Mouse (Mus musculus) neural tube, embryonic 12.5 days (tissue): ENCODE results near the gene Nin. TPM values are rescaled to one million over a fixed set of nuclear protein-coding genes. Genes with fewer than 3 reads are reported as not detected.

ENCODE experiments used
- ATAC-seq: fragments of 200-750 bp; cut with Nextera tagmentation; 2 replicates; pipeline ENCODE4 v1.8.0; 2017; ENCODE audit warnings: low read depth, mild to moderate bottlenecking, moderate TSS enrichment, moderate library complexity; ENCODE audit not compliant: low FRiP score
- H3K27ac ChIP-seq: fragments of 300-500 bp; sonication (generic); 2 replicates; pipeline ENCODE4 v1.5.1; 2016
- H3K27me3 ChIP-seq: fragments of 300-500 bp; sonication (generic); replicated peaks from 2 replicates; pipeline ENCODE4 v1.6.1; 2016; ENCODE audit warnings: mild to moderate bottlenecking
- H3K36me3 ChIP-seq: fragments of 300-500 bp; sonication (generic); 2 replicates; pipeline ENCODE4 v1.6.1; 2016; ENCODE audit warnings: mild to moderate bottlenecking
- H3K4me1 ChIP-seq: fragments of 300-500 bp; sonication (generic); 2 replicates; pipeline ENCODE4 v1.6.1; 2016
- H3K4me2 ChIP-seq: fragments of 300-500 bp; sonication (generic); replicated peaks from 2 replicates; pipeline ENCODE4 v1.6.1; 2016; ENCODE audit warnings: mild to moderate bottlenecking
- H3K4me3 ChIP-seq: fragments of 300-500 bp; sonication (generic); 2 replicates; pipeline ENCODE4 v1.5.1; 2016
- H3K9ac ChIP-seq: fragments of 300-500 bp; sonication (generic); 2 replicates; pipeline ENCODE4 v1.6.1; 2016; ENCODE audit warnings: mild to moderate bottlenecking
- H3K9me3 ChIP-seq: fragments of 300-500 bp; sonication (generic); 2 replicates; pipeline ENCODE4 v1.6.1; 2016; ENCODE audit warnings: mild to moderate bottlenecking
- WGBS: fragments of 180-500 bp; shearing (Covaris S2); methylation state at CpG from one replicate; pipeline ENCODE4 v1.1.7; 2016; 5-methylcytosine and 5-hydroxymethylcytosine counted together
- polyA plus RNA-seq: library from polyadenylated mRNA; unstranded; fragments of >200 nt; fragmentation: Nextera tagmentation; extraction: Ambion mirVana; gene quantifications from 2 replicates; pipeline ENCODE4 v1.2.1, GENCODE M21; 2016

Nin gene
- polyA plus RNA-seq, 1 experiment from 2014 or later, result 18.9 TPM

DNA sequence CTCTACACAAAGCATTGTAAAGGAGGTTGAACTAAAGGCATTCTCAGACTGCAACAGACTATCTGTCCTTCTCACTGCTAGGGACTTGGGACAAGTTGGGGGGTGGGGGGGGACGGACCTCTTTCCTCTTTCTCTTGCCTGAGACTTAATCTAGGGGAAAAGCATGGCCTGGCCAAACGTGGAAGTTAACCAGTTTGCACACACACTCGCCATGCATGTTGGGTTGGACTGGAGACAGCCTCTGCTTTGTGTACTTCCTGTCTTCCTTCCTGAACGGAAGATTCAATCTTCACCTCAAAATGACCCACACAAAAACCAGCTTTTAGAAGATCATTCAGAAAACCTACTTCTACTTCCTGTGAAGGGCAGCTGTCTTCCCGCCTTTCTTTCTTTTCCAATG, 11.7 kb downstream of the Nin start:
- Histone ChIP-seq H3K4me2 (no peak overlapping the region), H3K9me3 (no peaks in the 10 kb centered on the region), H3K4me1 (peaks cover 28% of the 10 kb centered on the region), H3K27me3 (no peaks in the 10 kb centered on the region), H3K9ac (no peak overlapping the region), H3K36me3 (peaks cover 9% of the 10 kb centered on the region; the same call in 1 of the 2 replicates), H3K4me3 (no peak overlapping the region), H3K27ac (no peak overlapping the region)
- WGBS, result 88% methylated on average over 5 of the region's 5 CpGs
- ATAC-seq, result no peak

DNA sequence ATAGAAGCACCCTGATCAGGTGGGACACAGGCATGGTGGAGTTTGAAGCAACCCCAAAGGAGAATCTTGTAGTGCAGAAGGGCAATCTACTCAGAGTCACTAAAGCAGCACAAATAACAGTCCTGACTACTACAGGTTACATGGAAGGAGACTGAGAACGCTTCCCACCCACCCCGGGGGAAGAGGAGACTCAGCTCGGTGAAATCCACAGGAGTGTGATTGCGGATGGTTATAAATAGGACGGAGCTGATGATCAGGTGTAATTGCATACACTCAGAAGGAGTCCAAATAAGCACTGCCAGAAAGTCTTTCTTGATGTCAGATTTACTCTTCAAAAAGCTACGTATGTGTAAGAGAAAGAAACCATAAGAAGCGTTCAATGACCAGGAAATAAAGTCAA, 15.6 kb downstream of the Nin start:
- ATAC-seq, result no peak
- 81% methylated on average over 7 of the region's 7 CpGs for WGBS
- peaks cover 20% of the 10 kb centered on the region for H3K4me1 ChIP-seq
- H3K9me3 ChIP-seq, result no peaks in the 10 kb centered on the region
- no peak overlapping the region for H3K4me3 ChIP-seq
- H3K4me2 ChIP-seq, result no peak overlapping the region
- no peaks in the 10 kb centered on the region for H3K27me3 ChIP-seq
- H3K27ac ChIP-seq, result no peak overlapping the region
- H3K9ac ChIP-seq, result no peak overlapping the region
- H3K36me3 ChIP-seq, result peaks cover 9% of the 10 kb centered on the region; the same call in 1 of the 2 replicates

DNA sequence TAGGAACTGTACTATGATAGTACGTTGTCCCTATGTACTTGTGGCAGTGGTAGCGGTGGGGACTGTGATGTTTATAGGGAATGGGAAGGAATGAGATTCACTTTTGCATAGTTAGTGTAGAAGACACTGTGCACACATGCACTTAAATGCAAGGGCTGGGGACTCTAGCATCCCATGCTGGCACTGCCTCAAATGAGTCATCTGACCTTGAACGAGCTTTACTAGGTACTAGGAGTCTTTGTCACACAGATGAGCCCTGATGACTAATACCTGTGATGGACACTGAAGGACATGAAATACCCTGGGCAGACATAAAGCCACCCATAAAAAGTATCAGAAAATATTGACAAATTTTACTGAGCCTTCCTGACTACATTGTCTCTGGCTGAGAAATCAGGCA, 16.2 kb downstream of the Nin start:
- Histone ChIP-seq H3K27me3 (no peaks in the 10 kb centered on the region), H3K9me3 (no peaks in the 10 kb centered on the region), H3K4me1 (peaks cover 20% of the 10 kb centered on the region), H3K36me3 (peaks cover 6% of the 10 kb centered on the region; the same call in 1 of the 2 replicates), H3K27ac (no peak overlapping the region), H3K4me2 (no peak overlapping the region), H3K9ac (no peak overlapping the region), H3K4me3 (no peak overlapping the region)
- 88% methylated on average over 3 of the region's 3 CpGs for WGBS
- ATAC-seq, result no peak

DNA sequence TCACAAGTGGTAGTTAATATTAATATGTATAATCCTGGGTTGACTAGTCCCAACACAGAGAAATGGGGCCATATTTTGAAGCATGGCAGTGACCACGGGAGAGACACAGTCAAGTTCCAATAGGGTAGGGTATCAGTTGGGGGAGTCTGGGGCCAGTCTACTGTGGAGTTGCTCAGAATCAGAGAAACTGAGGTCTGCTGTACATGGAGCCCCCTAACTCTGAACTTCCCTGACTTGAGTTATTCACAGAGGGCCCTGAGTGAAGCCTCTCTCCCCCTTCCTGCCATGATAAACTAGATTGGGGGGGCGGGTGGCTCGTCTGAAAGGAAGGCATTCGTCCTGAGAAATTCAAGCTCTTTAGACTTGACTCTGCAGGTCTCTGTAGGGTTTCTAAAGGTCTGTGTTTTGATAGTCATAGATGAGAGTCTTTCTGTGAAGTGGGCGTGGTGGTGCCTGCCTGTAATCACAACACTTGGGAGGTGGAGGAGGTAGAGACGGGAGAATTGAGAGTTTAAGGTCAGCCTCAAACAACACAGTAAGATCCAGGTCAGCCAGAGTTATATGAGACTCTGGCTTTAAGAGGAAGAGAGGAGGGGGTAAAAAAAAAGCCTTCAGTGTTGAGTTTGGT, 20.1 kb downstream of the Nin start:
- no peak for ATAC-seq
- Histone ChIP-seq H3K9ac (no peak overlapping the region), H3K27me3 (no peaks in the 10 kb centered on the region), H3K9me3 (no peaks in the 10 kb centered on the region), H3K4me1 (peaks cover 20% of the 10 kb centered on the region), H3K27ac (no peak overlapping the region), H3K4me2 (no peak overlapping the region), H3K4me3 (no peak overlapping the region), H3K36me3 (no peaks in the 10 kb centered on the region)
- WGBS, result 72% methylated on average over 6 of the region's 6 CpGs

DNA sequence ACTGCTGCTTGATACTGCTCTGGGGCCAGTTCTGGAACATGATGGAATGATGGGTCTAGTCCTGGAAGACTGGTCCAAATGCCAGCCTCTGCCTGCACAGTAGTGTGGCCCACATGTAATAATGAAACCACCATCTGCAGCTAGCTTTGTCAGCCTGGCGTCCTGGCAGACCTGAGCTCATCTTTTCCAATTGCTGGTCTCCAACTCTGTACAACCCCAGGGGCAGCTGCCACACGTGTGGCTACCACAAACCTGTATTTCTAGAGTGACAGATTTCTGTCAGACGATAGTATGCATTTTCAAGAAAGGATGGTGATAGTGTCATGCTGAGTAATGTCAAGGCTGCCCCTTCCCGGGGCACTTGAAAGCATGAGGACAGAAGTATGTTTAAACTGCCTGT, 25.2 kb downstream of the Nin start:
- Histone ChIP-seq H3K9ac (no peak overlapping the region), H3K9me3 (0 out of 2 replicates have a peak, but pooled peaks cover 3% of the 10 kb centered on the region), H3K27me3 (no peaks in the 10 kb centered on the region), H3K4me2 (no peak overlapping the region), H3K27ac (no peak overlapping the region), H3K4me1 (no peaks in the 10 kb centered on the region), H3K36me3 (peaks cover 4% of the 10 kb centered on the region; the same call in 1 of the 2 replicates), H3K4me3 (no peak overlapping the region)
- 89% methylated on average over 4 of the region's 4 CpGs for WGBS
- no peak for ATAC-seq

DNA sequence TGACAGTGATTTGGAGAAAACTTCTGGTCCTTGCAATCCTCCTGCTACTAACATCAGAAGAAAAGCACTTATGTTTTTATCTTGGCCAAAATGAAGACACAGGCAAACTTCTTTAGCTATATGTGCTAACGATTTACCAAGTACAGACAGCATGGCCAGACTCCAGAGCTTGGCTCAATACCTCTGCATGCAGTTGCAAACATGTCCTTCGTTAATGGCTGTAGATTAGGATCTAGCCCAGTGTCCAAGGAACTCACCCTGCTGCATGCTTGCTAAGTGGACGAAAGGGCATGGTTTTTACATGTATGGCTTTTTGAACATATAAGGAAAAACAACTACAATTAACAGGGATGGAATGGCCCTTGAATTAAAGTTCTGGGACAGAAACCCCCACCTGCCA, 28.2 kb downstream of the Nin start:
- ATAC-seq, result no peak
- Histone ChIP-seq H3K4me1 (no peaks in the 10 kb centered on the region), H3K36me3 (peaks cover 4% of the 10 kb centered on the region; the same call in 1 of the 2 replicates), H3K27ac (no peak overlapping the region), H3K9ac (no peak overlapping the region), H3K4me3 (no peak overlapping the region), H3K9me3 (0 out of 2 replicates have a peak, but pooled peaks cover 3% of the 10 kb centered on the region), H3K27me3 (no peaks in the 10 kb centered on the region), H3K4me2 (no peak overlapping the region)
- WGBS, result 91% methylated on average over 3 of the region's 3 CpGs

DNA sequence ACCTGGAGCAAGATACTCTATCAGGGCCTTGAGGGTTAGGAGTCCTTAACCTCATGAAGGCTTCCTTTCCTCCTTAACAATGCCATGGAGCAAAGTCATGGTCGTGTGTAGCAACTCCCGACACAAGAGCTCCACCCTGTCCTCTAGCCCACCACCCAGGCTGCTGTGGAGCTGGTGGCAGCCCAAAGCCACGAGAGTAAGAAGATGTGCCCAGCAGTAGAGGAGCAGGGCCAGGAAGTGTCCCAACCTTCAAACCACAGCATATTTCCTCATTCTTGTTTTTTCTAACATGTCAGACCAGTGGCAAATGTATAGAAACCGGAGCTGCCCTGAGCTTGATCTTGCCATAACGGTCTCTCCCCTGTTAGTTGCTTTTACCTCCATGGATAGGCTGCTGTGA, 29.3 kb downstream of the Nin start:
- Histone ChIP-seq H3K9ac (no peak overlapping the region), H3K36me3 (peaks cover 4% of the 10 kb centered on the region; the same call in 1 of the 2 replicates), H3K4me3 (no peak overlapping the region), H3K9me3 (0 out of 2 replicates have a peak, but pooled peaks cover 3% of the 10 kb centered on the region), H3K4me2 (no peak overlapping the region), H3K27ac (no peak overlapping the region), H3K4me1 (no peaks in the 10 kb centered on the region), H3K27me3 (no peaks in the 10 kb centered on the region)
- ATAC-seq, result no peak
- 91% methylated on average over 5 of the region's 5 CpGs for WGBS

DNA sequence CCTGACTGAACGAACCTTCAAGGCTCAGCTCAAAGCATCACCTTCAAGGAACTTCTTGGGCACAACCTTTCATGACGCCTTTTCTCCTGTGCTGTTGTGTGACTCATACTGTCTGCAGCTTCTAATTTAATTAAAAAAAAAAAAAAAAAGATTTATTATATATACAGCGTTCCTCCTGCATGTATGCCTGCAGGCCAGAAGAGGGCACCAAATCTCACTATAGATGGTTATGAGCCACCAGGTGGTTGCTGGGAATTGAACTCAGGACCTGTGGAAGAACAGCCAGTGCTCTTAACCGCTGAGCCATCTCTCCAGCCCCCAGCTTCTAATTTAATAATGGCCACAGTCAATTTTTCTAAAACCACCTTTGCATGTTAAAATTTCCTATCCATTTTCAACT, 29.8 kb downstream of the Nin start:
- Histone ChIP-seq H3K36me3 (peaks cover 4% of the 10 kb centered on the region; the same call in 1 of the 2 replicates), H3K4me1 (no peaks in the 10 kb centered on the region), H3K27ac (no peak overlapping the region), H3K4me2 (no peak overlapping the region), H3K4me3 (no peak overlapping the region), H3K27me3 (no peaks in the 10 kb centered on the region), H3K9ac (no peak overlapping the region), H3K9me3 (0 out of 2 replicates have a peak, but pooled peaks cover 3% of the 10 kb centered on the region)
- ATAC-seq, result no peak
- 97% methylated on average over 4 of the region's 4 CpGs for WGBS

DNA sequence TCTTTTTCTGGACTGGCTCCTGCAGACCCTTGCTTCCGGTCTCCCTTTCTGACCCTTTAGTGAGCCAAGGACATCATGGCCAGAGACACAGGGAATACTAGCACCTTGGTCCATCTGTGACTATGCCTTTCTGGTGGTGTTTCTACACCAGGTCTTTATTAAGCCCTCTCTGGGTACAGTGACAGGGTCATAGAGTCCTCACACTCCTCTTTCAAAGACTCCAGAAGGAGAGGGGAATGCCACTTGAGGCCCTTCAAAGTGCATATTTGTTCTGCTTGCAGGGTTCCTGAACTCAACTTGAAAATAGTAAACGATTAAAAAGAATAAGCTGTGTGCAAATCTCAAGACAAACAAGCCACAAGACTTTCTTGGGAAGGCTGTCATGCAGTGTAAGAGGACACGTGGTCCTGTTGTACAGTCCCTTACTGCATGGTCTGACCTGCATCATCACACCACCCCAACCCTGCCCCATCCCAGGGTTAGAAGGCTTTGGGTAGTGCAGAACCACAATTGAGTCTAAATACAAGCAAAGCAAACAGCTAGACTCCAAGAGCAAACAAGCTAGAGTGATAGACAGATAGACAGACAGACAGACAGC, 30.5 kb downstream of the Nin start:
- Histone ChIP-seq H3K4me2 (no peak overlapping the region), H3K27ac (no peak overlapping the region), H3K36me3 (peaks cover 4% of the 10 kb centered on the region; the same call in 1 of the 2 replicates), H3K4me3 (no peak overlapping the region), H3K4me1 (no peaks in the 10 kb centered on the region), H3K27me3 (no peaks in the 10 kb centered on the region), H3K9ac (no peak overlapping the region), H3K9me3 (0 out of 2 replicates have a peak, but pooled peaks cover 3% of the 10 kb centered on the region)
- 92% methylated on average over 3 of the region's 3 CpGs for WGBS
- ATAC-seq, result no peak

DNA sequence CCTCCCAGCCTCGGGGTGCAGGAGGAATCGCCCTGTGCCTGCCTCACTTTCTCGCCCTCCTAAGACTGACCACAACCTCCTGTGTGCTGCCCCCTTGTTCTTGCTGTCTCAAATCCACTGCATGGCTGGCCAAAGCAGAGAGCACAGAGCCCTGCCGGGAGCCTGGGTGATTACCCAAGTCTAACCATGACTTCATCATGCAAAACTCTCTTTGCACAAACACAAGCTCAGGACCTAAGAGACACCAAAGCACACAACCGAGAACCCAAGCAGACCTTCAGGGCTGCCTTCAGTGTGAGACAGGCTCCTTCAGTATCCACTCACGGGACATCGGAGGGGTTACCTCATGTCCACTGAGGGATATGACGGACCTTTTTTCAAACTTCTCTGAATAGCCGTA, 31.0 kb downstream of the Nin start:
- H3K27ac ChIP-seq, result no peak overlapping the region
- H3K9me3 ChIP-seq, result 0 out of 2 replicates have a peak, but pooled peaks cover 3% of the 10 kb centered on the region
- no peak overlapping the region for H3K9ac ChIP-seq
- no peaks in the 10 kb centered on the region for H3K27me3 ChIP-seq
- 90% methylated on average over 9 of the region's 9 CpGs for WGBS
- H3K4me3 ChIP-seq, result no peak overlapping the region
- H3K4me2 ChIP-seq, result no peak overlapping the region
- ATAC-seq, result no peak
- H3K36me3 ChIP-seq, result peaks cover 4% of the 10 kb centered on the region; the same call in 1 of the 2 replicates
- H3K4me1 ChIP-seq, result no peaks in the 10 kb centered on the region

DNA sequence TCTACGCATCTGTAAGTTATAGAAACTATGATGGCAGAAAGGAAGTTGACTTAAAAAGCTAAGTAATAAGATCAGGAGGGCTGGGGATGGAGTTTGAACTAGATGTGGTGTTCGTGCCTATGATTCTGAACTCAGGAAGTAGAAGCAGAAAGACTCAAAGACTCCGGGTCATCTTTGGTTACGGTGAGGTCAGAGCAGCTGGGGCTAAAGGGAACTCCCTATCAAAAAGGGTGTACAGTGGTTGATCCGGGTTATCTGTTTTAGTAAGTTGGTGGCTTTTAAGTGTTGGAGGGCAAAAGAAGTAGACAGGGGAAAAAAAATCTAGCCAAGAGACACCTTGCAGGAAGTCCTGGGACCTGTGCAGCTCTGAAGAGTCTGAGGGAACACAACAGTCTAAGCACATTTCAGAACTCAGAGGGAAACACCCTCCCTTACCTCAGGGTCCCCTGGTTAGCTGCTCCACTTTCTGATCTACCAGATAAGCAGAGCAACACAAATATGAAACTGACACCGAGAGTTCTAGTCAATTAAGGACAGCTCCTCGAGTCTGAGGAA, 35.0 kb downstream of the Nin start:
- no peak for ATAC-seq
- H3K4me3 ChIP-seq, result no peak overlapping the region

DNA sequence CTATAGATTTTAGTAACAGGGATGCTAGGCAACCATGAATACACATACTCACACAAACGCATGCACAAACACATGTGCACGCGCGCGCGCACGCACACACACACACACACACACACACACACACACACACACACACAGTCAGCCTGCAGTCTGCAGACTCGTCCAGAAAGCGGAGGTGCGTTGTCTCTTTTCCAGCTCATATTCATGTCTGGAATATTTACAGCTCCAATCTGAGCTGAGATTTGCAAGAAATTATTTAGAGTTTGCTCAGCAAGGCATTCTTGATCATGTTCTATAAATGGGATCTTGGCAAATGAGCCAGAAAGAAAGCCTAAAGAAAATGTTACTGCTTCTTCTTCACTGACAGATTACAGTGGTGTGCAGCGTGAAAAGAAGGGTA, 37.0 kb downstream of the Nin start:
- Histone ChIP-seq H3K36me3 (peaks cover 12% of the 10 kb centered on the region; the same call in 1 of the 2 replicates), H3K27me3 (no peaks in the 10 kb centered on the region), H3K4me3 (no peak overlapping the region), H3K27ac (no peak overlapping the region), H3K9me3 (no peaks in the 10 kb centered on the region), H3K4me1 (peaks cover 1% of the 10 kb centered on the region; the same call in 1 of the 2 replicates), H3K4me2 (no peak overlapping the region), H3K9ac (no peak overlapping the region)
- WGBS, result 92% methylated on average over 11 of the region's 11 CpGs
- ATAC-seq, result no peak

More for the DNA sequence above, 35.0 kb downstream of the Nin start:
- Histone ChIP-seq H3K4me1 (no peaks in the 10 kb centered on the region), H3K36me3 (peaks cover 12% of the 10 kb centered on the region; the same call in 1 of the 2 replicates), H3K27me3 (no peaks in the 10 kb centered on the region), H3K9ac (no peak overlapping the region), H3K4me2 (no peak overlapping the region), H3K27ac (no peak overlapping the region), H3K9me3 (no peaks in the 10 kb centered on the region)
- WGBS, result 91% methylated on average over 7 of the region's 7 CpGs
